Mouse (Mus musculus) neural tube, embryonic 14.5 days (tissue): ENCODE measurements at regions not wholly inside any gene's neighbourhood (a gene's known extent, or its start where the extent isn't known, plus 50 kb on each side); places are given as distances from the start of the nearest gene placed in this dataset.

ENCODE experiments used
- ATAC-seq: fragments of 200-750 bp; cut with Nextera tagmentation; 2 replicates; pipeline ENCODE4 v1.8.0; 2017; ENCODE audit warnings: low read depth, mild to moderate bottlenecking, moderate TSS enrichment, moderate library complexity
- H3K27ac ChIP-seq: fragments of 300-500 bp; sonication (generic); 2 replicates; pipeline ENCODE4 v1.5.1; 2014; ENCODE audit warnings: low read depth, mild to moderate bottlenecking, control low read depth, low read length, moderate library complexity, mixed read lengths
- H3K27me3 ChIP-seq: fragments of 300-500 bp; sonication (generic); 2 replicates; pipeline ENCODE4 v1.6.1; 2014; ENCODE audit warnings: low read length; ENCODE audit not compliant: control insufficient read depth, insufficient read depth
- H3K36me3 ChIP-seq: fragments of 300-500 bp; sonication (generic); 2 replicates; pipeline ENCODE4 v1.6.1; 2014; ENCODE audit warnings: low read length, mixed read lengths; ENCODE audit not compliant: control insufficient read depth, insufficient read depth
- H3K4me1 ChIP-seq: fragments of 300-500 bp; sonication (generic); 2 replicates; pipeline ENCODE4 v1.6.1; 2014; ENCODE audit warnings: low read length; ENCODE audit not compliant: control insufficient read depth, insufficient read depth
- H3K4me2 ChIP-seq: fragments of 300-500 bp; sonication (generic); 2 replicates; pipeline ENCODE4 v1.6.1; 2014; ENCODE audit warnings: mild to moderate bottlenecking, low read depth, low read length, control low read depth
- H3K4me3 ChIP-seq: fragments of 300-500 bp; sonication (generic); 2 replicates; pipeline ENCODE4 v1.5.1; 2014; ENCODE audit warnings: low read depth, low read length, control low read depth, mixed read lengths
- H3K9ac ChIP-seq: fragments of 300-500 bp; sonication (generic); replicated peaks from 2 replicates; pipeline ENCODE4 v1.6.1; 2014; ENCODE audit warnings: low read depth, mild to moderate bottlenecking, control low read depth, low read length, mixed read lengths
- H3K9me3 ChIP-seq: fragments of 300-500 bp; sonication (generic); 2 replicates; pipeline ENCODE4 v1.6.1; 2016; ENCODE audit warnings: low read length; ENCODE audit not compliant: control insufficient read depth
- WGBS: fragments of 180-500 bp; shearing (Covaris S2); extraction: QIAGEN DNeasy Blood & Tissue Kit; methylation state at CpG from one replicate; pipeline ENCODE4 v1.1.7; 2014; 5-methylcytosine and 5-hydroxymethylcytosine counted together

DNA sequence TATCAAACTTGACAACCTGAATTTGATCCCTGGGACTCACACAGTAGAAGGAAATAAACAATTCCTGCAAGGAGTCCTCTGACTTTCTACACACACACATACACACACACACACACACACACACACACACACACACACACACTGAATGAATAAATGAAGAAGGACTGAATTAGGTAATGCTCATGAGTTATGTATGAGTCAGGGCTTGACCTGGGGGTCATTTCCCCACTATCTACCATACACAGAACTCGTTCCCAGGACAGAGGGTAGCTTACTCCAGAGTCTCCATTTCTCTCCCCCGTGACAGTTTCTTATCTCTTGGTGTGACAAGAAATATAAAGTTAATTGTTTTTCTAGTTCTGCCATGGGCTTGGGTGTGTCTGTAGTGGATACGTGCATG lies 50.1 kb upstream of the Gadd45a start:
- no peak overlapping the region for H3K4me3 ChIP-seq
- 53% methylated on average over 3 of the region's 3 CpGs for WGBS

More for the DNA sequence above, 50.1 kb upstream of the Gadd45a start:
- Histone ChIP-seq H3K27ac (no peak overlapping the region), H3K9ac (no peak overlapping the region), H3K27me3 (no peaks in the 10 kb centered on the region), H3K9me3 (no peaks in the 10 kb centered on the region), H3K4me2 (no peak overlapping the region), H3K36me3 (no peaks in the 10 kb centered on the region), H3K4me1 (no peaks in the 10 kb centered on the region)
- ATAC-seq: no peak
